Mouse (Mus musculus) liver, adult (tissue): ENCODE results near the gene Atl3.

Source experiments
- GATA4 ChIP-seq: IDR thresholded peaks from 2 replicates; pipeline ENCODE4 v1.6.1; 2014; ENCODE audit warnings: mild to moderate bottlenecking, low read length; ENCODE audit not compliant: insufficient replicate concordance

The Atl3 gene

GRCm38 (mm10) chr19:7564457-7564856, 70.6 kb downstream of the Atl3 start:
- no peak for TF ChIP-seq GATA4

DNA sequence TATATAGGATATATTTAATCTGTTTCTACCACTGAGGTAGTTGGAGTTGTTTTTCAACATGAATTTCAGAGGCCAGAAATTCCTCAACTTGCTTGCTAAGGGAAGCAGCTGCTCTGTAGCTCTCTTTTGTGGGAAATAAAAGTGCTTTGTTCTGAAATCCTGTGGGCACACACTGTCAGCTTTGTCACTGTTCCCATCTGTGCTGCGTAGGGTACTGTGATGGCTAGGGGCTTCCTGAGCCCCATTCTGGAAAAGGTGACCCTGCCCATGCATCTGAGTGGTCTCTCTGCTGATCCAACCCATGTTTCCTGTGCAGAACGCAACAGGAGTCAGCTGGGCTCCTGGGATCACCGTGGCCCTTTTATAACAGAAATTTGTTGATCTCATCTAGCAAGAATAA, 73.0 kb downstream of the Atl3 start:
- TF ChIP-seq GATA4: no peak

GRCm38 (mm10) chr19:7568364-7568763, 74.5 kb downstream of the Atl3 start:
- TF ChIP-seq GATA4: no peak

GRCm38 (mm10) chr19:7569650-7570049, 75.8 kb downstream of the Atl3 start:
- no peak for TF ChIP-seq GATA4

DNA sequence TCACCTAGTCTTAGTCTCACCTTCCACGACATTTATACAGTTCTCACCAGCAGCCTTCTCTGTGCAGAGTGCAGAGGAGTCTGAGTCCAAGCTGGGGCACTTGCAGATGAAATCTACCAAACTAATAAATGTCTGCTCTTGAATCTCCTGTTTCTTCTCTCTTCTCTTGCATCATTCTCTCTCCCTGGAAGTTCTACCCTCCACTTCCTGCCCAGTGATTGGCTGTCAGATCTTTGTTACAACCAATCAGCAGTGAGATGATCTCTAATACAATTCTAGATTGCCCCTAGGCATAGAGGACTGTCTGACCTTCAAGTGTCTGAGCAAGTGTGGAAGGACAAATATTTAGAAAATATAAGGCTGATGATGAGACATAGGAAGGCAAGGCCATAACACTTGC, 82.3 kb downstream of the Atl3 start:
- TF ChIP-seq GATA4: no peak

DNA sequence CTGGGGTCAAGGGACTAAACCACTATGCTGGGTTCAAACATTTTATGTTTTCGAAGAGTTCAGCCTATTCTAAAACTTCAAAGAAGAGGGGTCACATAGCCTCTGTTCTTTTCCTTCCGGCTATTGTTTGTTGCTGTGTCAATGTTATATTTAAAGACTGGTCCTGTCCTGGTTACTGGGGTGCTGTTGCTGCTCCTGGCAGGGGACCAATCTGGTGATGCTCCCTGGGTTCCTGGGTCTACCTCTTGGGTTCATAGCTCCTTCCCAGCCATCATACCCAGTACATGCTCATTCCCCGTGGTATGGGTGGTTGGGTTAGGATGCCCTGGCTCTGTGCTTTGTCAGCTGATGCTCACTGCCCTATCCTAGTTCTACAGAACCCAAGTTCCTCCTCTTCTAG, 83.9 kb downstream of the Atl3 start:
- no peak for TF ChIP-seq GATA4

DNA sequence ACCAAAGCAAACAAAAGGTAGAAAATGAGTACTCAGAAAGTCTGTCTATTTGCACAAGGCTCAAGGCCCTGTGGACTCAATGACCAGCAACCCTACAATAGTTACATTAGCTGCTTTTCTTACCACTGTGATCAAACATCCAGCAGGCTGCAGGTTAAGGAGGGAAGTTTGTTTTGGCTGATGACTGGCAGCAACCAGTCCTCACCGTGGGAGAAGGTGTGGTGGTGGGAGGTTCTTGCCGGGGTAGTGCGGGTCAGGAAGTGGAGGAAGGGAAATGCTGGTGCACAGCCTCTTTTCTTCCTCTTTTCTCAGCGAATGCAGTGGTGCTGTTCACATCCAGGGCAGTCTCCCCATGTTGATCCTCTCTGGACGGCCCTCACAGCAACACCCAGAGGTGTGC, 87.2 kb downstream of the Atl3 start:
- TF ChIP-seq GATA4: no peak

DNA sequence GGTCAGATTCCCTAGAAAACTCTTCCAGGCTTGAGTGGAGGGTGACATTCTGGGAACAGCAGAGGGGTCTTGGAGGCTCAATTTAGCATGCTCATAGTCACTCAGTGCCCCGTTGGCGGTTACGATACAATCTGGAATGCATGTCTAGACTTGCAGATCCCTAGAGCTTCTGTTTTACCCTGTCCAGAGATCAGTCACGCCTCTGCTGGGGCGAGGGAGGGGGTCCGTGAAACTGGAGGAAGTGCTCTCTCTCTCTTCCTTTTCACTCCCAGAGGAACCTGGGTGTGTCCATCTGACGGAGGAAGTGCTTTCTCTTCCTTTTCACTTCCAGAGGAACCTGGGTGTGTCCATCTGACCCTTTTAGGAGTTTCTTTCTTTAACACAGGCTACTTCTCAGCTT, 89.3 kb downstream of the Atl3 start:
- TF ChIP-seq GATA4: no peak

DNA sequence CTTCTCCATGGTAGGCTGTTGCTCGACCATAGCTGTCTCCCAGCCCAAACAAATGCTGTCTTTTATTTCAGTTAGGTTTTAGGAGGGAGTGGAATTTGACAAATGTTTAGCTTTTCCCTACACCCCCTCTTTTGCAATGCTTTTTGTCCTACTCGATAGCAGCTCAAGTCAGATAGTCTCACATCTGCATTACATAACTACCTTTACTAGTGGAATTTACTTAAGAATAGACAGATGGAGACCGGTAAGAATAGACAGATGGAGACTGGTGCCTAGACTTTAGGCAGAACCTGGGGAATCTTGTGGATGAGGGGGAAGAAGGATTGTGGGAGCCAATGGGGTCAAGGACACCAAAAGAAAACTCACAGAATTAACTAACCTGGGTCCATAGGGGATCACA, 89.8 kb downstream of the Atl3 start:
- TF ChIP-seq GATA4: no peak

- TF ChIP-seq GATA4: no peak
These were observed 91.4 kb downstream of the Atl3 start for GRCm38 (mm10) chr19:7585279-7585678.

DNA sequence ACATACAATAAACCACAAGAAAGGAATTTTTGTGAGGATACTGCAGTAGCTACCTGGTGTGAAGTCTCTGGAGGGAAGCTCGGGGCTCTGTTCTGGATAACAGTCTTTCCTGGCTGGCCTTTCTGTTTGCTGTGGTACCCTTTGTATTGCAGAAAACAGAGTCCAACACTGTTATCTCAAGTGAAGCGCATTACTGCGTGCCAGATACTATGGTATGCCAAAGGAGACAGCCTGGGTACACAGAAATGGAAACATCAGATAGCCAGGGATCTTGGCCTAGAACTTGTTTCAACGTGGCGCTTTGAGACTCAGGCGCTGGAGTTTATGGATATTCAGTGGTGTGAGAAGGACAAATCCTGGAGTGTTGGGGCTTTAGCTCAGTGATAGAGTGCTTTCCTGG, 91.9 kb downstream of the Atl3 start:
- no peak for TF ChIP-seq GATA4
